Mouse (Mus musculus): ENCODE results near the gene Zfyve26.

GRCm38 (mm10) chr12:79217511-79217910 lies 78.6 kb downstream of the Zfyve26 start:
- TF ChIP-seq CTCF (IDR thresholded peaks at IDR 0.05; ENCODE audit: insufficient read depth, low read depth, low read length) (no peak), POLR2A (IDR thresholded peaks at IDR 0.05; ENCODE audit: insufficient read depth, low read depth, low read length) (no peak)
